Mouse (Mus musculus) adrenal gland, postnatal 10 days (tissue): ENCODE measurements around the gene Vmn1r85. TPM values are rescaled to one million over a fixed set of nuclear protein-coding genes. Genes with fewer than 3 reads are reported as not detected.

Source experiments
- DNase-seq: peaks from one replicate; pipeline ENCODE4 v3.0.0; 2021; ENCODE audit warnings: mixed read lengths
- total RNA-seq, 2 experiments: library from RNA; stranded (reverse); gene quantifications; 2 replicates each; pipeline ENCODE4 v1.2.3; 2021

The Vmn1r85 gene
- total RNA-seq, 2 experiments from 2014 or later, result not detected

- DNase-seq, result peak; percentile 99
These were observed 56.9 kb downstream of the Vmn1r85 start, which contains the start of gene Ube2m for GRCm38 (mm10) chr7:13037901-13038555. TSS of gene Ube2m (minus strand) at chr7:13038275.

GRCm38 (mm10) chr7:13037366-13037765 is 57.6 kb downstream of the Vmn1r85 start:
- no peak for DNase-seq

- DNase-seq, result no peak
These were observed 58.2 kb downstream of the Vmn1r85 start for GRCm38 (mm10) chr7:13036806-13037205.

GRCm38 (mm10) chr7:13035211-13035855 is 59.6 kb downstream of the Vmn1r85 start:
- DNase-seq, result no peak

- peak; percentile 98 for DNase-seq
These were observed 60.6 kb downstream of the Vmn1r85 start, which contains the start of gene Chmp2a for GRCm38 (mm10) chr7:13034148-13034977. TSS of gene Chmp2a (minus strand) at chr7:13034807.

- no peak for DNase-seq
These were observed 61.4 kb downstream of the Vmn1r85 start for GRCm38 (mm10) chr7:13033451-13034147.

Other genes with a start within 250 kb of the Vmn1r85 start
- 1 to 10 TPM; 3.4 to 4.2 TPM for gene Zfp128, start 214.0 kb downstream of the Vmn1r85 start, total RNA-seq
- gene Zscan22, start 197.4 kb downstream of the Vmn1r85 start, total RNA-seq, result 10 to 100 TPM in 1 of 2 experiments, 1 to 10 TPM in 1; 9.7 to 10.2 TPM
- gene Rps5, start 172.9 kb downstream of the Vmn1r85 start, total RNA-seq, result 1,000 to 10,000 TPM; 1,018 to 1,027 TPM
- gene Rnf225, start 167.8 kb downstream of the Vmn1r85 start, total RNA-seq, result under 1 TPM; 0.36 to 0.54 TPM
- gene Zfp324, start 129.3 kb downstream of the Vmn1r85 start, total RNA-seq, result 10 to 100 TPM in 1 of 2 experiments, 1 to 10 TPM in 1; 7.3 to 10.6 TPM
- gene Zfp446, start 117.3 kb downstream of the Vmn1r85 start, total RNA-seq, result 1 to 10 TPM; 5.4 to 5.9 TPM
- gene Slc27a5, start 97.0 kb downstream of the Vmn1r85 start, total RNA-seq, result 10 to 100 TPM; 24.2 to 50.8 TPM
- gene Trim28, start 96.1 kb downstream of the Vmn1r85 start, total RNA-seq, result 100 to 1,000 TPM; 218 to 247 TPM
- 10 to 100 TPM; 11.3 to 13.6 TPM for gene Zbtb45, start 85.1 kb downstream of the Vmn1r85 start, total RNA-seq
- gene Chmp2a, start 60.4 kb downstream of the Vmn1r85 start, total RNA-seq, result 100 to 1,000 TPM; 165 to 169 TPM
- gene Ube2m, start 56.9 kb downstream of the Vmn1r85 start, total RNA-seq, result 100 to 1,000 TPM; 175 to 186 TPM
- 1 to 10 TPM; 2.1 to 4.9 TPM for gene Mzf1, start 40.4 kb downstream of the Vmn1r85 start, total RNA-seq
- not detected for gene Vmn1r86, start 24.7 kb upstream of the Vmn1r85 start, total RNA-seq
- gene Vmn1r87, start 45.0 kb upstream of the Vmn1r85 start, total RNA-seq, result not detected
- gene Vmn1r88, start 64.4 kb upstream of the Vmn1r85 start, total RNA-seq, result under 1 TPM; 0.09 TPM
- not detected for gene Vmn1r89, start 117.8 kb upstream of the Vmn1r85 start, total RNA-seq
- gene Lig1, start 182.1 kb upstream of the Vmn1r85 start, total RNA-seq, result 10 to 100 TPM; 26.0 to 34.7 TPM
- gene Zswim9, start 183.5 kb upstream of the Vmn1r85 start, total RNA-seq, result 10 to 100 TPM in 1 of 2 experiments, 1 to 10 TPM in 1; 6.1 to 10.3 TPM
- under 1 TPM; 0.21 to 0.58 TPM for gene Pla2g4c, start 229.5 kb upstream of the Vmn1r85 start, total RNA-seq